Mouse (Mus musculus) megakaryocyte, embryonic 14.5 days (primary cell): ENCODE results near the gene Lrrc58.

Source experiments
- FLI1 ChIP-seq: IDR thresholded peaks from 2 replicates; pipeline ENCODE4 v1.6.1; 2012; ENCODE audit warnings: low read length, inconsistent platforms, mixed read lengths
- GATA1 ChIP-seq: IDR thresholded peaks from 3 replicates; pipeline ENCODE4 v1.6.1; 2012; ENCODE audit warnings: mixed read lengths, low read length, inconsistent platforms, borderline replicate concordance

DNA sequence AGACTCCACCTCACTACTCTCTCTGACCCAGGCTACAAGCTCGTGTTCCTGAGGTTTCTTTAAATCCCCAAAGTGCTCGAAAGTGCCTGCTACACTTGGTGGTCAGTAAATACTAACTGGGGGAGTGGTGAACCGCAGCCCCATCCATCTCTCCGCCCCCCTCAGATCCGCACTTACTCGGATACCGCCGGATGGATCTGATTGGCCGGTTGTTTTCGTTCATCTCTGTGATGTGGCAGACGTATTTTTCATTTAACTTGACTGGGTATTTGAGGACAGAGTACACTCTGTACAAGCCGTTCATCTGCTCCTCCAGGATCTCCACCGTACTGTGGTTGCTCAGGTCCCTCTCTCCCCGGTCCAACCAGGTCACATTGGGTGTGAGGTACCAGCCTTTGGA, 14.1 kb upstream of the Lrrc58 start:
- TF ChIP-seq GATA1 (no peak), FLI1 (no peak)
